Mouse (Mus musculus) right cerebral cortex, postnatal 36 days (tissue): ENCODE results near the gene Grxcr1.

Experiments used
- DNase-seq, 2 experiments: peaks; one replicate each; pipeline ENCODE4 v3.0.0; 2022; ENCODE audit warnings: low spot score in 2 of 2, mixed read lengths in 1 of 2

Grxcr1 gene

DNA sequence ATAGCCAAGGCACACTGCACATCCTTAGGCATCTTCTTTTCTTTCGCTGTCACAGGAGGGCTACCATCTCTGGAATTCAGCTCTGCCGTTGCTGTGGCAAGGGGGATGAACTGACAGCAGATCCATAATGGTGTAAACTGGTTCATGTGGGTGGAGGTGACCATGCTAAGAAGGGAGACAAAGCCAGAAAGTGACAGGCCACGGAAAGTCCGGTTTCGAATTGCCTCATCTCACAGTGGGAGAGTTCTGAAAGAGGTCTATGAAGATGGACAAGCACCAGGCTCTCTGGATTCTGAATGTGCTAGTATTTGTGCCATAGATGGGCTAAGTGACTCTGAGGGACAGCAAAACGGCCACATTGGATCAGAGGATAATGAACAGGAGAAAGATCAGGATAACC, at the start of gene Grxcr1:
Grxcr1 (plus strand) TSS at position 92 of the 400 bp plus-strand sequence.
- DNase-seq, result no peak

GRCm38 (mm10) chr5:67981946-67982526, 49.6 kb upstream of the Grxcr1 start:
- DNase-seq, result no peak

DNA sequence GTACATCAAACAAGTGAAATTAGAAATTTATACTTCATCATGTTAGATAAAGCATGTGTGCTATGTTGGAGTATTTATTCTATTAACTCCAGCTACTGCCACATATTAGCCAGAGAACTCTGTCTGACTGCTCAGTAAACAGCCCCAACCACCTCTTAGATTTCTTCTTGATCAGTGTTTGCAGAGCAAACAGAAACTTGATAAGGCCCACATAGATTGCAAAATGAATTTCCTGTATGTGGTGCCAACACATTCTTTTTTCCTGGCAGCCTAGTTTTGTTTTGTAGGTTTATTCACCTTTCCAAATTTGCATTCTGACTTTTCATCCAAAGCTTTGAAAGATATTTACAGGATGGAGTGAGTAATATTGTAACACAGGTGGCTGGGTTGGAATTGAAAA, 41.2 kb upstream of the Grxcr1 start:
- no peak for DNase-seq

- DNase-seq, result no peak
Measured at GRCm38 (mm10) chr5:68002611-68003010, 29.0 kb upstream of the Grxcr1 start.

DNA sequence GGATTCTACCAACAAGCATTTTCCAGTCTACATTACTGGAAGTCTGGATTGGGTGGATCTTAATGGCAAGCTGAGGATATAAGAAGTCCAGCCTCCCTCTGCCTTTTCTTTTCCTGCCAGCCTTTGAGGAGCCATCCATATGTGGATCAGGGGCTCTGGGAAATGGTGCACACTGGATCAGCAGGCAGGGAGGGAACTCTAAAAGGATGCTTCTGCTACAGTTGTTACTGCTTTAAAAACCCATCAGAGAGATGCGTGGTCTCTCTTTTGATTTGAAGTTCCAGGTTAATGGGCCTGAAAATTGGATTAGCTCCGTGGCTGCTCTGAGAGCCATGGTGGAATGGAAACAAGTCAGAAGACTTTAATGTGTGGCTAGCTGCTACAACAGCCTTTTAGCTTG, 27.7 kb upstream of the Grxcr1 start:
- no peak for DNase-seq

DNA sequence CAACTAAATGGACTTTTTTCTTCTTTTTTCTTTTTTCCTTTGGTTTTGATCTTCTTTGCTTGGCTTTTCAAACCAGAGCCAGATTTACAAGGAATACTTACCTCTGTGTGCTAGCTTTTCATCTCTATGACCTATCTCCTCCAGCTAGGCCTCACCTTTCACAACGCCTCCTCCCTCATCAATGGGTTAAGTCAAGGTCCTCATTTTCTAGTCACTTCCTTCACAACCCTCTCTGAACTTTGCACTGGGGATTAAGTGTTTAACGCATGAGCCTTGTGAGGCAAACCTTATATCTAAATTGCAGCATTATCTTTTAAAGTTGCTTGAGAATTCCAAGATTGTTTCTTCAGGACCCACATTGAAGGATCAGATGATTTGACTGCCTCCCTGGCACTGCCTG, 27.2 kb upstream of the Grxcr1 start:
- DNase-seq, result no peak

GRCm38 (mm10) chr5:68007074-68007473, 24.6 kb upstream of the Grxcr1 start:
- DNase-seq, result no peak

- DNase-seq, result no peak
Measured at GRCm38 (mm10) chr5:68011569-68011968, 20.1 kb upstream of the Grxcr1 start.

DNA sequence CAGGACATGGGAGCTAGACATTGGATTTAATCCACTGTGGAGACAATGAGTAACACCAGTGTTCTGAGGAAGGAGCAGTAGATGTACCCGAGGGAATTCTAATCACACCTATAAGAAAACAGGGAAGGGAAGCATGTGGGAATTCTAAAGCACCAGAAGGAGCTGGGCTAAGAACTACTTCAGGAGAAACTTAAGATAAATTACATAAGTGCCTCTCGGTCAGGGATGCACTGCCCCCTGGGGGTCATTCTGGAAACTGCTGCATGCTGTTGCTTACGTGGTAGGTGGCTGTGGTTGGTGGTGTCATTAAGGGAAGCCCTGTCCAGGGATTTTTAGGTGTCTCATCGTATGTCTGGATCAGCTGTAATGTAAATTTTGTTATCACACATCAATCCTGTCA, 19.0 kb upstream of the Grxcr1 start:
- DNase-seq, result peak; percentile 66 to 74

DNA sequence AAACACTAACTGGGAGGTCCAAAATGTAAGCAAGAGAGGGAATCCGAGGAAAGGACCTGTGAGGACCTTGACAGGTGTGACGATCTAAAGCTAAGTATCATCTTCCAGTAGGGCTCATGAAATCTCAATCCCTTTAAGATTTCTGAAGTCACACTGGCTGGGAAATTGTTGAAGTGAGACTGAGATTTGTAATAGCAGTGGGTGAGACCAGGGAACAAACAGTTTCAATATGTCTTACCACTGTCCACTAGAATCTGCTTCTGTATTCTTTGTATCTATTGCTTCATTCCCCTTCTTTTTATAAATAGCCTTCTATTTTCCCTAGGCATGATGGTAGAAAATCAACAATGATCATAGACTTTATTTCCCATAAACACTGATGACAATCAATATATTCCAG, 10.8 kb upstream of the Grxcr1 start:
- DNase-seq, result no peak

DNA sequence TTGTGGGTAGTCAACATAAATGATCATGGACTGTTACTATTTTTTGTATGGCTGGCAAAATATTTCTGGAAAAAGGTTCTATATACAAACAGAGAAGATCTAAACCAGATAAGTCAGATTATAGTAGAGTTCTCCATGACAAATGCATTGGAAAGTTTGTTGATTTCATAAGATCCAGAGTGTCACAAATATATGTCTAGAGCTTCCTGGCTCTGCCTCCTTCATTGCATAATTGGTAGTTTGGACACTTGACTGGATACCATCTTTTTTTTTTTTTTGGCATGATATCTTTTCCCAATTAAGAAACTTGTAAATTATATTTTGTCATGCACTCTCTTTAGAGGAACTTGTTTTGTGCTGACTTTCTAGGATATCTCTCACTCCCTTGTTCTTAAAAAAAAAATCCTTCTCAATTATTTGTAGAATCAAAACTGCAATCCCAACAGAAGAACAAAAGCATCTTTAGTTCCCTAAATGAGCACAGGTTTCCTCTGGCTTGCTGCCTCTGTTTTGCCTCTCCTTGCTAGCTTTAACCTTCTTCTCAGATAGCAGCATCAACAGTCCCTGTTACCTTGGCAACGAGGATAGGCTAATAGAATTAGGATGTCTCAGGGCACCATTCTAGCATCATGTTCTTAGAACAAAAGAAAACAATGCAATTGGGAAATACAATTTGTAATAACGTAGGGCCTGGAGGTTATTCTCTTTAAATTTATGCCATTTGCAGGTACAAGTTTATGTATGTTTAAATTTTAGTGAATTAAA, 4.8 kb upstream of the Grxcr1 start:
- no peak for DNase-seq

DNA sequence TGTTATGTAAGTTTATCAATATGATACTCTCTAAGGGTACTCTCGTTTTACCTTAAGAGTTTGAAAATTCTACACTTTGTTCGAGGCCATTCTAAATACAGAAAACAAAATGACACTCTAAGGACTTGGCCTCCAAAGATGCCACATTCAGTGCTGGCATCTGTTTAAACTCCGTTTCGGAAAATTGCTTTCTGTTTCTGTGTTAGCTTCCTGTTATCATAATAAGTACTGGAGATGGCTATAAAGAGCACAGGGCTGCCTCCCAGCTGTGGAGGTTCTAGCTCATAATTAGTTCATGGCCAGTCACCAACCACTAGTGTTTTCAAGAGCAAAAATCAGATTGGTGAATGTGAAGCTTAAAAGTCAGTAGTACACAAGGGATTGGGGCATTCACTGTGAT, 4.2 kb upstream of the Grxcr1 start:
- no peak for DNase-seq

DNA sequence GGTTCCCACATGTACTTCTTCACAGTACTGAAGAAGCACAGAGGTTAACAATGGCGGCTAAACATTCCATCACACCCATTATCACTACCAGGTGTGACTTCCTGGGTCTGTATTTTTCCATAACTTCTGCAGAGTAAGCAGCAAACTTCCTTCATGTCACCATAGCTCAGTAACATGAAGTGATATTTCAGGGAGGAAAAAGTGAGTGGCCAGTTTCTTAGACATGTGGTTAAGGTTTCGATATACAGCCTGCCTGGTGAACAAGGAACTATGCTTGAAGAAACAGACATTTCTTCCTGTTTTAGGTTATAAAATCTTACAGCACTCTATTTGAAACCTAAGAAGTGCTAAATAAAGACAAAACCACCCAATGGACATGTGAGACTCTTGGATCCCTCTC, 1.7 kb downstream of the Grxcr1 start:
- DNase-seq, result no peak

GRCm38 (mm10) chr5:68039077-68039476, 7.4 kb downstream of the Grxcr1 start:
- DNase-seq, result no peak

GRCm38 (mm10) chr5:68043339-68043738, 11.7 kb downstream of the Grxcr1 start:
- DNase-seq, result no peak

GRCm38 (mm10) chr5:68048783-68049182, 17.1 kb downstream of the Grxcr1 start:
- DNase-seq, result no peak

DNA sequence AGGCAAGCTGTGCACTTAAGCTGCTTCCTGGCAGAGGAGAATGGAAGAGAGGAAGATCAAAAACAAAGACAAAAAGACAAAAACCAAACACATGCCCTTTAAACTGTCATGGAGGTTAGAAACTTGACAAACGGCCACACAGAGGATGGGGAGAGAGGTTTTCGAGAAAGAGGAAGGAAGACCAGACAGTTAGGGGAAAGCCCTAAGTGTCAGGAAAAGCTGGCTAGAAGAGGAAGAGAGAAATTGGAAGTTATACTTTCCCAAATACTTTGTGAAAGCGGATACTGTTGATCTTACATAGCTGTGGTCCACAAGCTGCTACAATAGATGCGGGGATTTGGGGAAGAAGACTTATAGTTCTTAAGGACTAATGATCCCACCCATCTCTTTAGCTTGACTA, 17.9 kb downstream of the Grxcr1 start:
- DNase-seq, result no peak

- DNase-seq, result no peak
Measured at GRCm38 (mm10) chr5:68051101-68051500, 19.5 kb downstream of the Grxcr1 start.

DNA sequence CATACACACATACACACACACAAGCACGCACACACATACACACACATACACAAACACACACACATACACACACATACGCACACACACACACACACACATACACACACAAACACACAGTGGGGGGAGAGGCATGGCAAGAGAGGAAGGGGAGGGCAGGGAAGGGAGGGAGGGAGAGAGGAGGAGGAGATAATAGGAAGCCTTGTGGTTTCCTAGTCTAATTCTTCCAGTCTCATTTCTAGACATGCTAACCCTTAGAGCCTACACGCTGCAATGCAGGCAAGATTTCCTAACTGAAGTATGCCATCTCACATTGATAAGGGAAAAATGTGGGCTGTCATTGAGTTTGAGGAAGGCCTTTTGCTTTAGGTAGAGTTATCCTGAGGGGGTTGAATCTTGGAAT, 25.9 kb downstream of the Grxcr1 start:
- DNase-seq, result no peak

DNA sequence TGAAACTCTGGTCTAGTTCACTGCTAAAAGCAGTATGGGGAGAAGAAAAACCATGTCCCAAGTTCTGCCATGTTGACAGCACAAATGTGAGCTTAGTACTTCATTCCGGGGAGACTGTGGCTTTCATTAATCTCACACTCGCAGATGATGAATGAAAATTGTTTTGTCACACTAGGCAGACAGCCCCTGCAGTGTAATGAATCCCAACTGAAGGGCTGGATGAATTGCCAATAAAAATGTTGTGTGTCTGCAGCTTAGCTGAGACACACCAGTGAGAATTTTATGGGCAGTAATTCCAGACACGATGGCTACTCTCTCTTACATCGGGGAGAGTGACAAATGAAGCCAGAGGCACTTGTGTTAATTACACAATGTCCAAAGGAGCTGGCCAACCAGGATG, 37.1 kb downstream of the Grxcr1 start:
- no peak for DNase-seq

DNA sequence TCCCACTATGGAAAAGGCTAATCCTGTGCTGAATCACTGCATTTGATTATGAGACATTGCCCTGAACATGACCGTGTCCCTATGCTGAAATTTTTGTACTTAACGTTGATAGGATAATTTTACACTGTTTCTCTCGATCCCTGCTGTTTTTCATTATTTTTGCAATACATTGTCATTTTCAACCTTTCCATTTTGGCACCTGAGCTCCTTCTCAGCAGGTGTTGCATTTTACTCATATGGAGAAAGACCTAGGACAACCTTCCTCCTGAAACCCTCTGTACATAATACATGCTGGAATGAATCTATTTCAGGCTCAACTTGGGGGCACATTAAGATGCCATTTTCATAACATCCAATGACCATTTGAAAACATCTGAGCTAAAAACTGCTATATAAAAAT, 38.7 kb downstream of the Grxcr1 start:
- DNase-seq, result no peak

- DNase-seq, result no peak
Measured at GRCm38 (mm10) chr5:68071857-68072256, 40.2 kb downstream of the Grxcr1 start.

- peak in 1 of 2 experiments; percentile 9 for DNase-seq
Measured at GRCm38 (mm10) chr5:68086535-68087098, 55.0 kb downstream of the Grxcr1 start.
